In genomic region chr19:4149283-4149682, GRCm38 (mm10) we compare ENCODE assay signal across 8 mouse cellular contexts. TPM values are rescaled to one million over a fixed set of nuclear protein-coding genes. Genes with fewer than 3 reads are reported as not detected.
A peak's percentile ranks its signal among the peaks of the same experiment; 100 is the strongest.
DNase-seq lines count a peak whose midpoint lies in the region; ATAC-seq and TF ChIP-seq lines count a peak whose summit lies in the region.

No protein-coding gene starts in this region.

- WGBS in kidney, embryonic 14.5 days = 81% methylated on average over 11 of the region's 11 CpGs
- 92% methylated on average over 11 of the region's 11 CpGs for WGBS in hindbrain, embryonic 11.5 days
- WGBS in midbrain, embryonic 11.5 days = 91% methylated on average over 11 of the region's 11 CpGs

- ATAC-seq in kidney, embryonic 14.5 days (ENCODE audit: low FRiP score, low TSS enrichment) = no peak
- ATAC-seq in hindbrain, embryonic 11.5 days (ENCODE audit: low FRiP score) = no peak
- ATAC-seq in midbrain, embryonic 11.5 days (ENCODE audit: low FRiP score) = no peak
- no peak for ATAC-seq in CD4-positive, CD25-positive, alpha-beta regulatory T cell, adult 4 months

- peak overlapping the region; percentile 68; the same call in 1 of the 2 replicates for H3K9ac ChIP-seq in kidney, embryonic 14.5 days (ENCODE audit: low read depth, low read length)
- peak overlapping the region; percentile 66 for H3K9ac ChIP-seq in hindbrain, embryonic 11.5 days (ENCODE audit: low read depth, low read length)
- H3K9ac ChIP-seq in midbrain, embryonic 11.5 days (ENCODE audit: low read length) = peak overlapping the region; percentile 83

- H3K27ac ChIP-seq in kidney, embryonic 14.5 days (ENCODE audit: low read depth, low read length) = no peak overlapping the region
- no peak overlapping the region for H3K27ac ChIP-seq in bone marrow macrophage, adult 2 months (ENCODE audit: insufficient read depth, low read depth, low read length)
- H3K27ac ChIP-seq in hindbrain, embryonic 11.5 days (ENCODE audit: low read depth, low read length) = no peak overlapping the region
- H3K27ac ChIP-seq in midbrain, embryonic 11.5 days (ENCODE audit: low read depth, low read length) = no peak overlapping the region

- no peak for TF ChIP-seq CTCF in bone marrow macrophage, adult 2 months (IDR thresholded peaks at IDR 0.05; ENCODE audit: low read depth, low read length)

- no peak for DNase-seq in kidney, postnatal 25 days
- no peak for DNase-seq in hindbrain, embryonic 11.5 days (ENCODE audit: low spot score)
- no peak for DNase-seq in midbrain, embryonic 11.5 days (ENCODE audit: low spot score, missing footprints)
- no peak for DNase-seq in right cerebral cortex, postnatal 4 days
- DNase-seq in embryo, embryonic 10 days (ENCODE audit: low spot score) = no peak

- H3K27me3 ChIP-seq in kidney, embryonic 14.5 days (ENCODE audit: control insufficient read depth, insufficient read depth, low read length) = no peaks in the 10 kb centered on the region
- H3K27me3 ChIP-seq in hindbrain, embryonic 11.5 days (ENCODE audit: control insufficient read depth, insufficient read depth, low read length) = no peaks in the 10 kb centered on the region
- no peaks in the 10 kb centered on the region for H3K27me3 ChIP-seq in midbrain, embryonic 11.5 days (ENCODE audit: control insufficient read depth, insufficient read depth, low read length)

- no peaks in the 10 kb centered on the region for H3K9me3 ChIP-seq in kidney, embryonic 14.5 days (ENCODE audit: control insufficient read depth, low read length)
- no peaks in the 10 kb centered on the region for H3K9me3 ChIP-seq in hindbrain, embryonic 11.5 days (ENCODE audit: control insufficient read depth, low read length)
- no peaks in the 10 kb centered on the region for H3K9me3 ChIP-seq in midbrain, embryonic 11.5 days (ENCODE audit: control insufficient read depth, low read length)

- peaks cover 17% of the 10 kb centered on the region for H3K4me1 ChIP-seq in kidney, embryonic 14.5 days (ENCODE audit: control insufficient read depth, insufficient read depth, low read length)
- peaks cover 43% of the 10 kb centered on the region for H3K4me1 ChIP-seq in bone marrow macrophage, adult 2 months (ENCODE audit: control insufficient read depth, insufficient read depth, low read length)
- peaks cover 8% of the 10 kb centered on the region for H3K4me1 ChIP-seq in hindbrain, embryonic 11.5 days (replicated peaks; ENCODE audit: control insufficient read depth, insufficient read depth, low read length)
- peaks cover 14% of the 10 kb centered on the region for H3K4me1 ChIP-seq in midbrain, embryonic 11.5 days (ENCODE audit: control insufficient read depth, insufficient read depth, low read length)

- H3K4me2 ChIP-seq in kidney, embryonic 14.5 days (replicated peaks; ENCODE audit: low read depth, low read length) = peak overlapping the region; percentile 72
- peak overlapping the region; percentile 84 for H3K4me2 ChIP-seq in hindbrain, embryonic 11.5 days (replicated peaks; ENCODE audit: low read depth, low read length)
- H3K4me2 ChIP-seq in midbrain, embryonic 11.5 days = peak overlapping the region; percentile 90

- TF ChIP-seq POLR2A in bone marrow macrophage, adult 2 months (IDR thresholded peaks at IDR 0.05; ENCODE audit: borderline replicate concordance, low read depth, low read length) = no peak

- peaks cover 28% of the 10 kb centered on the region for H3K36me3 ChIP-seq in kidney, embryonic 14.5 days (ENCODE audit: control insufficient read depth, insufficient read depth, low read length)
- 0 out of 2 replicates have a peak, but pooled peaks cover 2% of the 10 kb centered on the region for H3K36me3 ChIP-seq in hindbrain, embryonic 11.5 days (ENCODE audit: control insufficient read depth, insufficient read depth, low read length)
- peaks cover 10% of the 10 kb centered on the region for H3K36me3 ChIP-seq in midbrain, embryonic 11.5 days (ENCODE audit: control insufficient read depth, insufficient read depth, low read length)

- peak overlapping the region; percentile 86 for H3K4me3 ChIP-seq in kidney, embryonic 14.5 days (ENCODE audit: low read length)
- peak overlapping the region; percentile 60 for H3K4me3 ChIP-seq in bone marrow macrophage, adult 2 months (ENCODE audit: insufficient read depth, low read length)
- peak overlapping the region; percentile 63 for H3K4me3 ChIP-seq in hindbrain, embryonic 11.5 days (ENCODE audit: low read depth, low read length)
- H3K4me3 ChIP-seq in midbrain, embryonic 11.5 days (ENCODE audit: low read depth, low read length) = peak overlapping the region; percentile 84

RNA-seq across cellular contexts. Expression of gene Coro1b, which starts 0.9 kb away (rescaled TPM):
- 132 and 156 TPM in 2 replicates for polyA plus RNA-seq in kidney, embryonic 14.5 days (2014; fragmentation: Nextera tagmentation; extraction: Ambion mirVana)
- polyA plus RNA-seq in bone marrow macrophage, adult 2 months (2012; ENCODE audit: insufficient read depth, insufficient read length, missing spikeins) = 276 and 314 TPM in 2 replicates
- polyA plus RNA-seq in hindbrain, embryonic 11.5 days (2014; fragmentation: Nextera tagmentation; extraction: Ambion mirVana) = 119 and 123 TPM in 2 replicates
- 105 and 127 TPM in 2 replicates for polyA plus RNA-seq in midbrain, embryonic 11.5 days (2014; fragmentation: Nextera tagmentation; extraction: Ambion mirVana)
- 100 to 1,000 TPM; 236 to 310 TPM for polyA plus RNA-seq in CD4-positive, CD25-positive, alpha-beta regulatory T cell, adult 4 months (2017; shearing (Covaris generic))

RNA-seq across cellular contexts. Expression of gene Ptprcap, which starts 4.1 kb away (rescaled TPM):
- polyA plus RNA-seq in kidney, embryonic 14.5 days (2014; fragmentation: Nextera tagmentation; extraction: Ambion mirVana) = 0.57 and 0.80 TPM in 2 replicates
- polyA plus RNA-seq in bone marrow macrophage, adult 2 months (2012; ENCODE audit: insufficient read depth, insufficient read length, missing spikeins) = 0.87 and 2.3 TPM in 2 replicates
- polyA plus RNA-seq in hindbrain, embryonic 11.5 days (2014; fragmentation: Nextera tagmentation; extraction: Ambion mirVana) = 1.0 and 1.1 TPM in 2 replicates
- 0.75 and 1.7 TPM in 2 replicates for polyA plus RNA-seq in midbrain, embryonic 11.5 days (2014; fragmentation: Nextera tagmentation; extraction: Ambion mirVana)
- polyA plus RNA-seq in CD4-positive, CD25-positive, alpha-beta regulatory T cell, adult 4 months (2017; shearing (Covaris generic)) = 100 to 1,000 TPM; 836 to 870 TPM

RNA-seq across cellular contexts. Expression of gene Cabp4, which starts 5.5 kb away (rescaled TPM):
- polyA plus RNA-seq in kidney, embryonic 14.5 days (2014; fragmentation: Nextera tagmentation; extraction: Ambion mirVana) = 0.06 and 0.09 TPM in 2 replicates
- not detected in 2 replicates for polyA plus RNA-seq in bone marrow macrophage, adult 2 months (2012; ENCODE audit: insufficient read depth, insufficient read length, missing spikeins)
- not detected in 2 replicates for polyA plus RNA-seq in hindbrain, embryonic 11.5 days (2014; fragmentation: Nextera tagmentation; extraction: Ambion mirVana)
- 0.11 TPM in 1 of 2 replicates, not detected in the other for polyA plus RNA-seq in midbrain, embryonic 11.5 days (2014; fragmentation: Nextera tagmentation; extraction: Ambion mirVana)
- under 1 TPM; 0.79 to 0.92 TPM for polyA plus RNA-seq in CD4-positive, CD25-positive, alpha-beta regulatory T cell, adult 4 months (2017; shearing (Covaris generic))

RNA-seq across cellular contexts. Expression of gene Gpr152, which starts 9.7 kb away (rescaled TPM):
- not detected in 2 replicates for polyA plus RNA-seq in kidney, embryonic 14.5 days (2014; fragmentation: Nextera tagmentation; extraction: Ambion mirVana)
- polyA plus RNA-seq in bone marrow macrophage, adult 2 months (2012; ENCODE audit: insufficient read depth, insufficient read length, missing spikeins) = not detected in 2 replicates
- not detected in 2 replicates for polyA plus RNA-seq in hindbrain, embryonic 11.5 days (2014; fragmentation: Nextera tagmentation; extraction: Ambion mirVana)
- polyA plus RNA-seq in midbrain, embryonic 11.5 days (2014; fragmentation: Nextera tagmentation; extraction: Ambion mirVana) = not detected in 2 replicates
- polyA plus RNA-seq in CD4-positive, CD25-positive, alpha-beta regulatory T cell, adult 4 months (2017; shearing (Covaris generic)) = under 1 TPM in 1 of 2 experiments, not detected in 1; 0.29 TPM

RNA-seq across cellular contexts. Expression of gene Rps6kb2, which starts 13.9 kb away (rescaled TPM):
- 33.4 and 42.0 TPM in 2 replicates for polyA plus RNA-seq in kidney, embryonic 14.5 days (2014; fragmentation: Nextera tagmentation; extraction: Ambion mirVana)
- 32.3 and 39.5 TPM in 2 replicates for polyA plus RNA-seq in bone marrow macrophage, adult 2 months (2012; ENCODE audit: insufficient read depth, insufficient read length, missing spikeins)
- polyA plus RNA-seq in hindbrain, embryonic 11.5 days (2014; fragmentation: Nextera tagmentation; extraction: Ambion mirVana) = 42.2 and 45.7 TPM in 2 replicates
- 35.4 and 46.8 TPM in 2 replicates for polyA plus RNA-seq in midbrain, embryonic 11.5 days (2014; fragmentation: Nextera tagmentation; extraction: Ambion mirVana)
- polyA plus RNA-seq in CD4-positive, CD25-positive, alpha-beta regulatory T cell, adult 4 months (2017; shearing (Covaris generic)) = 10 to 100 TPM; 31.7 to 39.0 TPM

Comparison
In these comparisons a context has a peak if more than half of its experiments do, and no peak if none do; other contexts are left out.
1. RNA of gene Ptprcap, which starts 4.1 kb away (polyA plus RNA-seq): 836 to 870 TPM in CD4-positive, CD25-positive, alpha-beta regulatory T cell, adult 4 months; 0.87 to 2.3 TPM in bone marrow macrophage, adult 2 months, 1.0 to 1.1 TPM in hindbrain, embryonic 11.5 days, 0.57 to 0.80 TPM in kidney, embryonic 14.5 days and 0.75 to 1.7 TPM in midbrain, embryonic 11.5 days; every median in the first group is over 100 times any median in the second.
2. Peak in every context shown above with its lines, with median percentiles within 50 percentile points of each other: H3K4me2 ChIP-seq, H3K4me3 ChIP-seq and H3K9ac ChIP-seq.